Mouse (Mus musculus): ENCODE measurements around the gene Tmprss6. TPM values are rescaled to one million over a fixed set of nuclear protein-coding genes. Genes with fewer than 3 reads are reported as not detected.

Tmprss6 gene
- polyA plus RNA-seq, 1 experiment: 0.08 TPM

GRCm38 (mm10) chr15:78508443-78508842, 40.0 kb upstream of the Tmprss6 start:
- TF ChIP-seq MAX (IDR thresholded peaks at IDR 0.05; ENCODE audit: low read depth) (no peak), MYOG (IDR thresholded peaks at IDR 0.05; ENCODE audit: control insufficient read depth in 1 of 3, insufficient read depth in 1 of 3, insufficient read length in 2 of 3, low read depth in 2 of 3) (no peak), USF1 (IDR thresholded peaks at IDR 0.05; ENCODE audit: low read depth) (peak; percentile 47), POLR2AphosphoS2 (IDR thresholded peaks at IDR 0.05; ENCODE audit: insufficient read length, low read depth) (no peak), SRF (IDR thresholded peaks at IDR 0.05; ENCODE audit: control insufficient read depth, insufficient read length, low read depth) (no peak)
- Histone ChIP-seq H3K36me3 (ENCODE audit: control insufficient read depth, insufficient read depth) (no peaks in the 10 kb centered on the region), H3K79me2 (ENCODE audit: control insufficient read depth, insufficient read depth) (no peaks in the 10 kb centered on the region), H3K4me2 (ENCODE audit: low read depth) (no peak overlapping the region), H3ac (ENCODE audit: control insufficient read depth, insufficient read length) (no peak overlapping the region), H3K4me3 (no peak overlapping the region), H3K27me3 (ENCODE audit: control insufficient read depth, insufficient read depth, insufficient read length) (no peaks in the 10 kb centered on the region)

- Histone ChIP-seq H3K4me3 (no peak overlapping the region), H3K27me3 (ENCODE audit: control insufficient read depth, insufficient read depth, insufficient read length) (peaks cover 12% of the 10 kb centered on the region), H3ac (ENCODE audit: control insufficient read depth, insufficient read length) (no peak overlapping the region), H3K36me3 (ENCODE audit: control insufficient read depth, insufficient read depth) (no peaks in the 10 kb centered on the region), H3K4me2 (ENCODE audit: low read depth) (no peak overlapping the region), H3K79me2 (ENCODE audit: control insufficient read depth, insufficient read depth) (no peaks in the 10 kb centered on the region)
- TF ChIP-seq MYOG (IDR thresholded peaks at IDR 0.05; ENCODE audit: control insufficient read depth in 1 of 3, insufficient read depth in 1 of 3, insufficient read length in 2 of 3, low read depth in 2 of 3): no peak
- TF ChIP-seq MYOD1 (IDR thresholded peaks at IDR 0.05; ENCODE audit: control insufficient read depth in 1 of 3, insufficient read length in 2 of 3, low read depth in 2 of 3): no peak
- no peak for TF ChIP-seq USF1 (IDR thresholded peaks at IDR 0.05; ENCODE audit: low read depth)
- no peak for TF ChIP-seq TCF3 (IDR thresholded peaks at IDR 0.05; ENCODE audit: insufficient read length, low read depth)
- TF ChIP-seq POLR2AphosphoS2 (IDR thresholded peaks at IDR 0.05; ENCODE audit: insufficient read length, low read depth): no peak
- no peak for TF ChIP-seq REST (IDR thresholded peaks at IDR 0.05; ENCODE audit: insufficient read depth, insufficient read length)
- no peak for TF ChIP-seq SRF (IDR thresholded peaks at IDR 0.05; ENCODE audit: control insufficient read depth, insufficient read length, low read depth)
- no peak for TF ChIP-seq MAX (IDR thresholded peaks at IDR 0.05; ENCODE audit: low read depth)
- no peak for TF ChIP-seq CEBPB (IDR thresholded peaks at IDR 0.05; ENCODE audit: insufficient read depth, poor library complexity, severe bottlenecking)
- no peak for TF ChIP-seq TCF12 (IDR thresholded peaks at IDR 0.05; ENCODE audit: insufficient read depth, poor library complexity, severe bottlenecking)
- TF ChIP-seq E2F4 (IDR thresholded peaks at IDR 0.05; ENCODE audit: insufficient read depth): no peak
- no peak for TF ChIP-seq POLR2A (IDR thresholded peaks at IDR 0.05; ENCODE audit: insufficient read length, low read depth)
These were observed 37.1 kb upstream of the Tmprss6 start for GRCm38 (mm10) chr15:78505541-78505940.

DNA sequence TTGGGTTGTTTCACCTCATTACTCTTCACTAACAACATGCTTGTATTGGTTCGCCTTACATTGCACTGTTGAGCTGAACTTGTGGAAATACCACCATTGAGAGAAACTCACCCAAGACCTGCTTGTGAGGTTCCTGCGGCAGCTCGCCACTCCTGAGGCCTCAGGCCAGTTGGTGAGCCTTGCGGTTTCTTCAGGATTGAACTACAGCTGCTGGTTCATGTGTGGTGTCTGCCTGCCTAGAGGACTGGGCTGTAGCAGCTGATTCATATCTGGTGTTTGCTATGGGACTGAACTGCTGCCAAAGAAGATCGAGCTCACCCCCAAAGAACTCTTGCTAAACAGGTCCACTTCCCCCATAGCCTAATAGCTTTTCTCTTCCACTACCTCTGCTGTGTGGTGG, 36.4 kb upstream of the Tmprss6 start:
- H3K36me3 ChIP-seq (ENCODE audit: control insufficient read depth, insufficient read depth): no peaks in the 10 kb centered on the region
- H3K79me2 ChIP-seq (ENCODE audit: control insufficient read depth, insufficient read depth): no peaks in the 10 kb centered on the region
- H3K4me2 ChIP-seq (ENCODE audit: low read depth): no peak overlapping the region
- peak; percentile 50 for TF ChIP-seq TCF3 (IDR thresholded peaks at IDR 0.05; ENCODE audit: insufficient read length, low read depth)
- no peak for TF ChIP-seq REST (IDR thresholded peaks at IDR 0.05; ENCODE audit: insufficient read depth, insufficient read length)
- TF ChIP-seq POLR2A (IDR thresholded peaks at IDR 0.05; ENCODE audit: insufficient read length, low read depth): no peak
- TF ChIP-seq USF1 (IDR thresholded peaks at IDR 0.05; ENCODE audit: low read depth): no peak
- TF ChIP-seq POLR2AphosphoS2 (IDR thresholded peaks at IDR 0.05; ENCODE audit: insufficient read length, low read depth): no peak
- TF ChIP-seq MAX (IDR thresholded peaks at IDR 0.05; ENCODE audit: low read depth): no peak
- peak; percentile 69 for TF ChIP-seq TCF12 (IDR thresholded peaks at IDR 0.05; ENCODE audit: insufficient read depth, poor library complexity, severe bottlenecking)
- TF ChIP-seq MYOG (IDR thresholded peaks at IDR 0.05; ENCODE audit: control insufficient read depth in 1 of 3, insufficient read depth in 1 of 3, insufficient read length in 2 of 3, low read depth in 2 of 3): peak; percentile 28 to 75 (median 55)
- peak; percentile 55 to 68 (median 57) for TF ChIP-seq MYOD1 (IDR thresholded peaks at IDR 0.05; ENCODE audit: control insufficient read depth in 1 of 3, insufficient read length in 2 of 3, low read depth in 2 of 3)
- no peak for TF ChIP-seq SRF (IDR thresholded peaks at IDR 0.05; ENCODE audit: control insufficient read depth, insufficient read length, low read depth)
- TF ChIP-seq CEBPB (IDR thresholded peaks at IDR 0.05; ENCODE audit: insufficient read depth, poor library complexity, severe bottlenecking): 0 out of 2 replicates have a peak, but pooled peaks have one; percentile 1
- TF ChIP-seq E2F4 (IDR thresholded peaks at IDR 0.05; ENCODE audit: insufficient read depth): no peak
- no peak overlapping the region for H3K4me3 ChIP-seq
- peaks cover 17% of the 10 kb centered on the region for H3K27me3 ChIP-seq (ENCODE audit: control insufficient read depth, insufficient read depth, insufficient read length)
- H3ac ChIP-seq (ENCODE audit: control insufficient read depth, insufficient read length): no peak overlapping the region

DNA sequence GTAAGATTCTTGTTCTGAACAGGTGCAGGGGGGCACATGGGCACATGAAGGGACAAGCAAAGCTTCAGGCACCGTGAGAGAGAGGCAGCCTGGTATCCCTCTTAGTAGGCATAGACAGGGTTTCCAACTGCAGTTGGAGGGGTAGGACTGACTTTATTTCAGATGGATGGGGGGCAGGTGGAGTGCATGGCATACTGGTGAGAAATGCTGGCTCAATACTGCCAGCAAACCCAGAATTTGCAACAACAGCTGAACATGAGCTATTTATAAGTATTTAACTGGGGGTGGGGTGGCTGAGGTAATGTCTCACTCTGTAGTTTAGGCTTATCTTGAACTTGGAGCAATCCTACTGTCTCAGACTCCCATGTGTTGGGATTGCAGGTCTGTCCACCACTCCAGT, 35.6 kb upstream of the Tmprss6 start:
- peak overlapping the region; percentile 28 for H3K4me2 ChIP-seq (ENCODE audit: low read depth)
- no peak overlapping the region for H3K4me3 ChIP-seq
- H3K79me2 ChIP-seq (ENCODE audit: control insufficient read depth, insufficient read depth): no peaks in the 10 kb centered on the region
- H3K27me3 ChIP-seq (ENCODE audit: control insufficient read depth, insufficient read depth, insufficient read length): peaks cover 18% of the 10 kb centered on the region
- TF ChIP-seq REST (IDR thresholded peaks at IDR 0.05; ENCODE audit: insufficient read depth, insufficient read length): no peak
- no peak for TF ChIP-seq USF1 (IDR thresholded peaks at IDR 0.05; ENCODE audit: low read depth)
- TF ChIP-seq MAX (IDR thresholded peaks at IDR 0.05; ENCODE audit: low read depth): no peak
- no peak for TF ChIP-seq E2F4 (IDR thresholded peaks at IDR 0.05; ENCODE audit: insufficient read depth)
- peak; percentile 73 for TF ChIP-seq TCF12 (IDR thresholded peaks at IDR 0.05; ENCODE audit: insufficient read depth, poor library complexity, severe bottlenecking)
- TF ChIP-seq CEBPB (IDR thresholded peaks at IDR 0.05; ENCODE audit: insufficient read depth, poor library complexity, severe bottlenecking): no peak
- TF ChIP-seq SRF (IDR thresholded peaks at IDR 0.05; ENCODE audit: control insufficient read depth, insufficient read length, low read depth): no peak
- TF ChIP-seq MYOD1 (IDR thresholded peaks at IDR 0.05; ENCODE audit: control insufficient read depth in 1 of 3, insufficient read length in 2 of 3, low read depth in 2 of 3): peak; percentile 95 to 98 (median 96)
- TF ChIP-seq POLR2A (IDR thresholded peaks at IDR 0.05; ENCODE audit: insufficient read length, low read depth): no peak
- TF ChIP-seq TCF3 (IDR thresholded peaks at IDR 0.05; ENCODE audit: insufficient read length, low read depth): peak; percentile 73
- peak in 2 of 3 experiments; percentile 87 to 90 for TF ChIP-seq MYOG (IDR thresholded peaks at IDR 0.05; ENCODE audit: control insufficient read depth in 1 of 3, insufficient read depth in 1 of 3, insufficient read length in 2 of 3, low read depth in 2 of 3)
- TF ChIP-seq POLR2AphosphoS2 (IDR thresholded peaks at IDR 0.05; ENCODE audit: insufficient read length, low read depth): no peak
- H3ac ChIP-seq (ENCODE audit: control insufficient read depth, insufficient read length): no peak overlapping the region
- no peaks in the 10 kb centered on the region for H3K36me3 ChIP-seq (ENCODE audit: control insufficient read depth, insufficient read depth)
